Mouse (Mus musculus) kidney, embryonic 14.5 days (tissue): ENCODE data around the gene Glyr1. TPM values are rescaled to one million over a fixed set of nuclear protein-coding genes. Genes with fewer than 3 reads are reported as not detected.

ENCODE experiments used
- ATAC-seq: fragments of 200-750 bp; cut with Nextera tagmentation; 2 replicates; pipeline ENCODE4 v1.8.0; 2017; ENCODE audit warnings: moderate number of reproducible peaks, mild to moderate bottlenecking, moderate TSS enrichment, moderate library complexity; ENCODE audit not compliant: low FRiP score, low TSS enrichment
- H3K27ac ChIP-seq: fragments of 300-500 bp; sonication (generic); 2 replicates; pipeline ENCODE4 v1.5.1; 2014; ENCODE audit warnings: low read depth, mild to moderate bottlenecking, low read length, moderate library complexity, mixed read lengths
- H3K27me3 ChIP-seq: fragments of 300-500 bp; sonication (generic); 2 replicates; pipeline ENCODE4 v1.6.1; 2014; ENCODE audit warnings: mild to moderate bottlenecking, low read length; ENCODE audit not compliant: control insufficient read depth, insufficient read depth
- H3K36me3 ChIP-seq: fragments of 300-500 bp; sonication (generic); 2 replicates; pipeline ENCODE4 v1.6.1; 2014; ENCODE audit warnings: low read length, mixed read lengths; ENCODE audit not compliant: control insufficient read depth, insufficient read depth
- H3K4me1 ChIP-seq: fragments of 300-500 bp; sonication (generic); 2 replicates; pipeline ENCODE4 v1.6.1; 2014; ENCODE audit warnings: low read length, mixed read lengths; ENCODE audit not compliant: control insufficient read depth, insufficient read depth
- H3K4me2 ChIP-seq: fragments of 300-500 bp; sonication (generic); replicated peaks from 2 replicates; pipeline ENCODE4 v1.6.1; 2014; ENCODE audit warnings: low read depth, mild to moderate bottlenecking, low read length
- H3K4me3 ChIP-seq: fragments of 300-500 bp; sonication (generic); 2 replicates; pipeline ENCODE4 v1.5.1; 2014; ENCODE audit warnings: mild to moderate bottlenecking, low read length
- H3K9ac ChIP-seq: fragments of 300-500 bp; sonication (generic); 2 replicates; pipeline ENCODE4 v1.6.1; 2014; ENCODE audit warnings: low read depth, mild to moderate bottlenecking, low read length, moderate library complexity
- H3K9me3 ChIP-seq: fragments of 300-500 bp; sonication (generic); 2 replicates; pipeline ENCODE4 v1.6.1; 2016; ENCODE audit warnings: low read length; ENCODE audit not compliant: control insufficient read depth
- WGBS: fragments of 180-500 bp; shearing (Covaris S2); extraction: QIAGEN DNeasy Blood & Tissue Kit; methylation state at CpG from one replicate; pipeline ENCODE4 v1.1.7; 2014; 5-methylcytosine and 5-hydroxymethylcytosine counted together
- polyA plus RNA-seq: library from polyadenylated mRNA; unstranded; fragments of >200 nt; fragmentation: Nextera tagmentation; extraction: Ambion mirVana; gene quantifications from 2 replicates; pipeline ENCODE4 v1.2.1, GENCODE M21; 2014

Glyr1 gene
- polyA plus RNA-seq, 1 experiment from 2014 or later = 96.3 TPM

DNA sequence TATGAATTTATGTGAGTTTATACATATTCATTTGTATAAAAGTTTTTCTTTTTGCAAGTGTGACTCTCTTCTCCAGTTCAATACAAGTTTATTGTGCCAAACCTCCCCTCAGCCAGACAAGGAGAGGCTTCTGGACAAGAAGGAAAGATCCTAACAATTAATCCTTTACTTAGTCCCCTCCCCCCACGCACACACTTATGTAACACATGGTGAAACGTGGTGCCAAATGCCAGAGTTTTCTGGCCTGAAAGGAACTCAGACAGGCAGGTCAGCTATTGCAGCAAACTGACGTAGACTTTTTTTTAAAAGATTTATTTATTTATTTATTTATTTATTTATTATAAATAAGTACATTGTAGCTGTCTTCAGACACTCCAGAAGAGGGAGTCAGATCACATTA is 49.1 kb downstream of the Glyr1 start:
- H3K9me3 ChIP-seq = no peaks in the 10 kb centered on the region
- 73% methylated on average over 3 of the region's 3 CpGs for WGBS
- H3K4me2 ChIP-seq = no peak overlapping the region
- no peaks in the 10 kb centered on the region for H3K36me3 ChIP-seq
- H3K27ac ChIP-seq = no peak overlapping the region
- no peak for ATAC-seq
- H3K4me3 ChIP-seq = no peak overlapping the region
- no peaks in the 10 kb centered on the region for H3K4me1 ChIP-seq
- H3K9ac ChIP-seq = no peak overlapping the region
- no peaks in the 10 kb centered on the region for H3K27me3 ChIP-seq

DNA sequence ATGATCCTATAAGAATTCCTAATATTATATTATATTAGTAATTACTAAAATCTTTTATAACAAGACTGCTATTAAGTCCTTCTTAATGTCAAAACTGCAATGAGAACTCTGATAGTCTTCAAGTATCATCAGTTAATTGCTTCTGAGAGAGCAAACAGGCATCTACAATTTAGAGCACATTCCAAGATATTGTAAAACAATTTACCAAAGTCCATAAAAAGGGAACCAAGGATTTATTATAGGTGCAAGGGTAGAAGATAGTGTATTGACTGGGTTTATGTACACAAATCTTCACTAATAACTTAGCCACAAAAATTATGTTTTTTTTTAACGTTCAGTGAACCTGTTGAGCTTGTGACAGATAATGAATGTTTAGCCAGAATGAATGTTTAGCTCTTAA is 50.7 kb downstream of the Glyr1 start:
- Histone ChIP-seq H3K27ac (no peak overlapping the region), H3K4me3 (no peak overlapping the region), H3K36me3 (no peaks in the 10 kb centered on the region), H3K27me3 (no peaks in the 10 kb centered on the region), H3K4me2 (no peak overlapping the region), H3K9me3 (no peaks in the 10 kb centered on the region), H3K9ac (no peak overlapping the region), H3K4me1 (no peaks in the 10 kb centered on the region)
- no peak for ATAC-seq
- 59% methylated on average over 1 of the region's 1 CpGs for WGBS

- WGBS = 0% methylated on average over 2 of the region's 3 CpGs
- Histone ChIP-seq H3K36me3 (no peaks in the 10 kb centered on the region), H3K9me3 (no peaks in the 10 kb centered on the region), H3K27ac (no peak within 1 kb of the TSS), H3K27me3 (no peaks in the 10 kb centered on the region), H3K4me1 (no peaks in the 10 kb centered on the region), H3K4me3 (no peak within 1 kb of the TSS), H3K4me2 (no peak within 1 kb of the TSS), H3K9ac (no peak within 1 kb of the TSS)
- no peak for ATAC-seq
These were observed 52.1 kb downstream of the Glyr1 start, which contains the start of gene Sept12 for GRCm38 (mm10) chr16:4997553-4997952. Sept12 (minus strand) TSS chr16:4997852.

DNA sequence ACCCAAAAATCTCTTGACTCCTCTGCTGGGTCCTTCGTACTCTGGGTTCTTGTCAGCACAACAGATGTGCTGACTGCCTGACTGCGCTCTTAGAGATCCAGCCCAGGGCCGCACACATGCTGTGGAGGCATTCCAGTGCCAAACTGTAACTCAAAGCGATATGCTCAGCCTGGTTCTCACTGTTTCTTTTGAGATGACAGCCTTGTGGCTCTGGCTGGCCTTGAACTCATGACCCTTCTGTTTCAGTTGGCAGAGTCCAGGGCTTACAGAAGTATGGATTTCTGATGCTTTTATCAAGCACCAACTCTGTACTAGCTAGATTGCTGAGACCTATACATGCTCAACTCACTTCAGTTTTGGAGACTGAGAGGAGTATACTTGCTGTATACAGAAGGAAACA is 56.4 kb downstream of the Glyr1 start:
- Histone ChIP-seq H3K27ac (no peak overlapping the region), H3K9me3 (no peaks in the 10 kb centered on the region), H3K4me1 (no peaks in the 10 kb centered on the region), H3K9ac (no peak overlapping the region), H3K4me2 (no peak overlapping the region), H3K27me3 (no peaks in the 10 kb centered on the region), H3K4me3 (no peak overlapping the region), H3K36me3 (no peaks in the 10 kb centered on the region)
- WGBS = 83% methylated on average over 4 of the region's 4 CpGs
- no peak for ATAC-seq

DNA sequence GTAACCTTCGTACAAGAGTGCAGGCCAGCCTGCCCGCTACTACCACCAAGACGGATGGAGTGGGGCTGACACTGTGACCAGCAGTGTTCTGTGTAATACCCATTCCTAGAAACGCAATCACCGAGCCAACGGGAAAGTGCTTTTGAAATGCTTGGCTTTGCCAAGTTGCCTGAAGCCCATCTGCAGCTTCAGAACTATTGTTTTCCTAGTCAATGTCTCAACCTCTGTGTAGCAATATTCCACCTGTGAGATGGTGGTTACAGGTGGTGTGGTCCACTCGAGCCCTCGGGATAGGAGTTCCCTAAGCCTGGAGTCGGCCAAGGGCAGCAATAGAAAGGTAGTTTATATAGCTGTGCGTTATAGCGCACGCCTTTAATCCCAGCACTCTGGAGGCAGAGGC is 64.9 kb downstream of the Glyr1 start:
- H3K27me3 ChIP-seq = no peaks in the 10 kb centered on the region
- WGBS = 91% methylated on average over 12 of the region's 12 CpGs
- no peaks in the 10 kb centered on the region for H3K4me1 ChIP-seq
- no peaks in the 10 kb centered on the region for H3K36me3 ChIP-seq
- no peak for ATAC-seq
- no peaks in the 10 kb centered on the region for H3K9me3 ChIP-seq
- no peak overlapping the region for H3K27ac ChIP-seq
- no peak overlapping the region for H3K4me3 ChIP-seq
- H3K9ac ChIP-seq = no peak overlapping the region
- no peak overlapping the region for H3K4me2 ChIP-seq

GRCm38 (mm10) chr16:4979755-4980380 is 69.8 kb downstream of the Glyr1 start:
- H3K27me3 ChIP-seq = no peaks in the 10 kb centered on the region
- H3K27ac ChIP-seq = no peak overlapping the region
- no peak overlapping the region for H3K9ac ChIP-seq
- H3K4me3 ChIP-seq = no peak overlapping the region
- H3K4me2 ChIP-seq = no peak overlapping the region
- no peaks in the 10 kb centered on the region for H3K36me3 ChIP-seq
- H3K4me1 ChIP-seq = no peaks in the 10 kb centered on the region
- peak; percentile 78 for ATAC-seq
- H3K9me3 ChIP-seq = no peaks in the 10 kb centered on the region
- 77% methylated on average over 4 of the region's 4 CpGs for WGBS

GRCm38 (mm10) chr16:4978275-4979051 is 71.2 kb downstream of the Glyr1 start:
- Histone ChIP-seq H3K36me3 (no peaks in the 10 kb centered on the region), H3K27ac (no peak overlapping the region), H3K4me1 (no peaks in the 10 kb centered on the region), H3K9ac (no peak overlapping the region), H3K4me3 (no peak overlapping the region), H3K4me2 (no peak overlapping the region), H3K9me3 (no peaks in the 10 kb centered on the region), H3K27me3 (no peaks in the 10 kb centered on the region)
- 58% methylated on average over 5 of the region's 5 CpGs for WGBS
- ATAC-seq = no peak

DNA sequence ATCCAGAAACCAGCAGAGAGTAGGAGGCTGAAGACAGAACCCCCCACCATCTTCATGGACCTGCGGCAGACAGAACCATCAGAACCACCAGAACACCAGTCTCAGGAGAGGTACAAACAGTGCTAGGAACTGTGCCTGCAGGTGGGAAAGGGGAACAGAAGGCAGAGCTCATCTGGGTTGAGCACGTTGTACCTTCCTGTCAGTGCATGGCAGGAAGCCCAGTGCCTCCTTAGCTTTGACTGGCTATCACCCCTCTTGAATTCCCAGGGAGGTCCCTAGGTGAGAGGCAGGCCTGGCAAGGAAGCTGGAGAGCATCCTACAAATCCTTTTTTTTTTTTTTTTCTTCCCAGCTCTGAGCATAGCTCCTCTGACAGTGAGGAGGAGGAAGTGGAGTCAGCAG is 73.5 kb downstream of the Glyr1 start:
- Histone ChIP-seq H3K27ac (no peak overlapping the region), H3K9me3 (no peaks in the 10 kb centered on the region), H3K4me3 (no peak overlapping the region), H3K36me3 (no peaks in the 10 kb centered on the region), H3K4me1 (no peaks in the 10 kb centered on the region), H3K27me3 (no peaks in the 10 kb centered on the region), H3K4me2 (no peak overlapping the region), H3K9ac (no peak overlapping the region; the same call in 1 of the 2 replicates)
- ATAC-seq = no peak
- 68% methylated on average over 2 of the region's 2 CpGs for WGBS

- H3K36me3 ChIP-seq = no peaks in the 10 kb centered on the region
- no peak for ATAC-seq
- H3K27ac ChIP-seq = no peak overlapping the region
- no peaks in the 10 kb centered on the region for H3K27me3 ChIP-seq
- WGBS = 86% methylated on average over 5 of the region's 5 CpGs
- no peak overlapping the region for H3K9ac ChIP-seq
- H3K4me3 ChIP-seq = no peak overlapping the region
- H3K4me1 ChIP-seq = no peaks in the 10 kb centered on the region
- H3K9me3 ChIP-seq = no peaks in the 10 kb centered on the region
- no peak overlapping the region for H3K4me2 ChIP-seq
These were observed 75.1 kb downstream of the Glyr1 start for GRCm38 (mm10) chr16:4974521-4974920.
